Mouse (Mus musculus) olfactory bulb, adult 2 months (tissue): Measurements from ENCODE around the gene Asb10.

Experiments used
- CTCF ChIP-seq: fragments of 200-500 bp; IDR thresholded peaks from 2 replicates; pipeline ENCODE4 v1.5.1; 2012; ENCODE audit warnings: low read depth, mild to moderate bottlenecking, low read length, moderate library complexity; ENCODE audit not compliant: insufficient read depth
- POLR2A ChIP-seq: fragments of 200-500 bp; IDR thresholded peaks from 2 replicates; pipeline ENCODE4 v1.6.1; 2012; ENCODE audit warnings: mild to moderate bottlenecking, low read depth, low read length, moderate library complexity; ENCODE audit not compliant: insufficient read depth

DNA sequence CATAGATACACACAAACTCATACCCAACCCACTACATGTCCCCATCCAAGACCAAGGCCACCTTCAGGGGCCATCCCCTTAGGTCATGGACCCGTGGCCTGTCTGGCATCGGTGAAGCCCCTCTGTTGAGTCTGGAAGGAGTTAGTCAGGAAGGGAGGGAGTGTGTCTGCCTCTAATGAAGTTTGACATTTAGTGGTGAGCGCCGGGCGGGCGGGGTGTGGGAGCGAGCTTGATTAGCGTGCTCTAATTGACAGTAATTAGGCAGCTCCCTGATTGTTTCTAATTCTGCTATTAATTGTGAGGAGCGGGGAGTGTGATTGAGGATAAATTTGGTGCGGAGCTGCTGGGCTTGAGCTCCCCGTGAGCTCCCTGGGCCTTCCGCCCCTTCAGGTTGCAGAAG lies 43.3 kb downstream of the Asb10 start:
- no peak for TF ChIP-seq POLR2A
- no peak for TF ChIP-seq CTCF
